Mouse (Mus musculus): ENCODE results near the gene Frk.

The Frk gene

DNA sequence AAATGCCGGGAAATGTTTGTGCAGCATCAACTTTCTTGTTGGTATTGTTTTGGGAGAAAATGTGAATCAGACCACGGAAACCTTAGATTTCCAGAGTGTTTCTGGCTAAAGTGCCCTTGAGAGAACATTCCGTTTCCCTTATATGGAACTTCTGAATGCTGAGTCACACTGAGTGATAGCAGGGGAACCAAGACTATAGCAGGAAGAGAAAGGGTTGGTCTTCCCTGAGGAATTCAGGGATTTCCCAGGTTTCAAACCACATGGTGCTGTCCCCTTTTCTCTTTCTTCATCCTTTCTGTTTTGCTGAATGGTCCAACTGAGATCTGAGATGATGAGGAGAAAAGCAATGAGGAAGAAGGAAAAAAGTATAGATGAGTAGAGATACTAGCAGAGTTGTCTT is 135.3 kb downstream of the Frk start:
- DNase-seq, result no peak

DNA sequence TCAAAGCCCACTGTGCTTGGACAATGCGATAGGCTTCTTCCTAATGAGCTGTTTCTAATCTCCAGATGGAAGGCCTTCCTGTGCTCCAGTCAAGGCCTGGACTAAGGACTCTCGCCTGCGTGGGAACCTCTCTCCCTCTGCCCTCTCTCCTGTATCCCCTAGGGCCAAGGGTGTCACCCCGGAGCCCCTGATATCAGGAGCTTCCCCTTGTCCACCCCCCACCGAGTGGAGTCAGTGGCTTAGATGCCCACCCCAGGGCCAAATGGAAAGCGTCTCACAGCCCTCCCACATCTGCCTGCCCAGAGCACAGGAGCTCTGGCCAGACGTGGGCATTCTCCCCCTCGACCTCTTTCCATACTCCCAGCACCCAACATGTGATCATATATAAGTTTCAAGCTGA is 137.3 kb downstream of the Frk start:
- DNase-seq, result peak; percentile 85

DNA sequence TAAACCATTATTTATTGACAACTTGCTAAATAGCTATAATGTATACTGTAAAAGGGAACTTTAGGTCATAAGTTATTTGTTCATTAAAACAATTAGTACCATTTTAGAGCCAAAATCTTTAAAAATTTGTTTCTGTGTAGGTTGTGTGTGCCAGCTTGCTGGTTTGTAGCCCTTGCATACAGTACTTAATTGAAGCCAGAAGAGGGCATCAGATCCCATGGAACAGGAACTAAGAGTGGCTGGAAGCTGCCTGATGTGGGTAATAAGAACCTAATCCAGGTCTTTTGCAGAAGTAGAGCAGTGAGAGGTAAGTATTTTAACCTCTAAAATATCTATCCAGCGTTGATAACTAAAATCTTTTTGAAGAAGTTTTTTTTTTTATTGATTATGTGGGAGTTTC is 155.0 kb downstream of the Frk start:
- no peak for DNase-seq

Data from heart, adult 11 months (tissue).